Mouse (Mus musculus): Measurements from ENCODE around the gene Zfp574.

GRCm38 (mm10) chr7:25086656-25087055 is 14.3 kb downstream of the Zfp574 start:
- peak; percentile 22; the same call in 1 of the 2 replicates for TF ChIP-seq CTCF (conservative IDR thresholded peaks at IDR 0.05; ENCODE audit: insufficient read depth, insufficient read length, low read depth, low read length)
- TF ChIP-seq POLR2A (IDR thresholded peaks at IDR 0.05; ENCODE audit: low read depth, low read length): no peak
